Mouse (Mus musculus) urinary bladder, postnatal 25 days (tissue): ENCODE measurements around the gene Klk1b5.
A peak's percentile ranks its signal among the peaks of the same experiment; 100 is the strongest.
"Not testable (repeated sequence)": the region's sequence is repeated elsewhere in the genome, so short reads cannot be mapped to it uniquely, and the experiment has no call there.

Experiments
- DNase-seq: peaks from one replicate; pipeline ENCODE4 v3.0.0; 2022; ENCODE audit warnings: low spot score

Gene Klk1b5

DNA sequence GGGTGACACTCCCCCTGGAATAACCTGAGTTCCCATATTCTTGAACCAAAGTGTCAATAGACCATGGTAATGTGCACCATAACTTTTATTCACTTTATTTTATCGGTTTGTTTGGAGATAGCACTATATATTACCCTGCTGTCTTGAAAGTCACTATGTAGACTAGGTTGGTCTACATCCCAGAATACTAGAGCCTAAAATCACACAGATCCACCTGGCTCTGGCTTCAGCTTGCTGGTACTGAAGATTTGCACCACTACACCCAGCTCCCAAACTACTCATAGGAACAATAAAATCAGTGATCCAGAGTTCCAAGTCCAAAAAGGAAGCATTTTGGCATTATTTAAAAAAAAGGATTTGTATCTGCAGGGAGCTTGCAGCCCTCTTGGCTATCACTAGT lies at the start of gene Klk1b5:
Klk1b5 (plus strand) TSS at position 301 of the 400 bp plus-strand sequence.
- DNase-seq = no peak

DNA sequence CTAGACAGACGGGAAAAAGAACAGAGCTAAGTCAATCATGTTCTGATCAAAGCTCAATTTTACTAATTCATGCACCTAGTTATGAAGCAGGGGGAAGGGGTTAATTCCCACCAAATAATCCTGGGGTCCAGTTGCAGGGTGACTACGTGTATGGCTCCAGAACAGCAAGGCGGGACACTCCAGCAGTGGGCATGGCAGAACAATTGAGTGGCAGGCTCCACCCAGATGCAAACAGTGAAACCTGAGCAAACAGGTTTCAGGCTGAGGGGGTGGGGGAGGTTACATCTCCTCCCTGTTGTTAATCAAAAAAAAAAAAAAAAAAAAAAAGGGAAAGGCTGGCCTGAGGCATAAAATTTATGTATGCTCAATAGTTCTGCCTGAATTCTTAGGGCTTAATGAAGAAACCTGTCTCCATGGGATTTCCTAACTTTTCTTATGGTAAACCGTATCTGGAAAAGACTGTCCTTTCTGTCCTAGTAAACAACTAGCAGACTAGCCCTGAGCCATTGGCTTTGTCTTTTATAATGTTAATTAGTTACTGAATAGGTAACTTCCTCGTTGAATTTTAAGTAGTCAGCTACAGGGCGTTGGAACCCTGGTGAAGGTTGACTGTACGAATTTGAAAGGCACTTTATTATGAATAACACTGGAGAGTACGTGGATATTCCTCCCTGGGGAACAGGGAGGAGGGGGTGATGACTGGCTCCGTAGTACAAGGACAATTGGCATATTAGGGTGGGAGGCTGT lies 36.3 kb upstream of the Klk1b5 start:
- no peak for DNase-seq

DNA sequence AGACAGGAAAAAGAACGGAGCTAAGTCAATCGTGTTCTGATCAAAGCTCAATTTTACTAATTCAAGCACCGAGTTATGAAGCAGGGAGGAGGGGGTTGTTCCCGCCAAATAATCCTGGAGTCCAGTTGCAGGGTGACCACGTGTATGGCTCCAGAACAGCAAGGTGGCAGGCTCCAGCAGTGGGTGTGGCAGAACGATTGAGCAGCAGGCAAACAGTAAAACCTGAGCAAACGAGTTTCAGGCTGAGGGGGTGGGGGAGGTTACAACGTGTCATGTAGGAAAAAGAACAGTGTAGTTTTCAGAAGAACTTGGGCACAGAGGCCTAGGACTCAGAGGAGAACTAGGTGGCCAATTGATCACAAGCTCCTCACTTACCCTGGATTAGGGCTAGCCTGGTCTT lies 29.2 kb upstream of the Klk1b5 start:
- DNase-seq = not testable (repeated sequence)

DNA sequence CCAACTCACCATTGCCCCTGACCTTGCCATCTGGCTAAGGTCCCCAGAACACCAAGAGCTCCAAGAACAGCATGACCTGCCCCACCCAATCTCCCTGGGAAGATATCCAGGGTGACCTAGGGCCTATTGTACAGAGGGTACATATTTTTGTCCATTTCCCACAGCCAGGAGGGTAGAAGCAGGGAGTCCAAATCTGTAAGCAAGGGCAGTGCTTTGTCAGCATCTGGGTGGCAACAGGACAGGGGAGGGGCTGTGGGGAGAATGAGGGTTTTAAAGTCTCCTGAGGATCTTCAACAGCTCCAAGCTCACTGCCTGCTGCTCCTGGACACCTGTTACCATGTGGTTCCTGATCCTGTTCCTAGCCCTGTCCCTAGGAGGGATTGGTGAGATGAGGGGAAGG lies 27.8 kb upstream of the Klk1b5 start, which contains the start of gene Klk1b24:
Klk1b24 (plus strand) TSS at position 301 of the 400 bp plus-strand sequence.
- DNase-seq = not testable (repeated sequence)

DNA sequence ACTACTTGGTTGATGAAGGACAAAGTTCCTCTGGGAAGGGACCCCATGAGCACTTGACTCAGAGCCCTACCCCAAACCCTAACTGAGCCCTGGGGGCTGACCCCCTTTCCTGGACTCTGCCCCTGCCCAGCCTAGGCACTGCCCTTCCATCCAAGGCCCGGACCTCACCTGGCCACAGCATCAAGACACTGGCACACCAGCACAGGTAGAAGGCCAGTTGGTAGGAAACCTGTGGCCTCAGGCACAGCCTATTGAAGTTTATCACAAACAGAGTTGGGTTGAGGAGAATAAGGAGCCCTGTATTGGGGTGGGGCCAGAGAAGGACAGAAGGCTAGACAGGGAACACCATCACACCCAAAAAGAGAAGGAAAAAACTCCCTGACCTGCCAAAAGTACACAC lies 22.3 kb upstream of the Klk1b5 start:
- DNase-seq = not testable (repeated sequence)

DNA sequence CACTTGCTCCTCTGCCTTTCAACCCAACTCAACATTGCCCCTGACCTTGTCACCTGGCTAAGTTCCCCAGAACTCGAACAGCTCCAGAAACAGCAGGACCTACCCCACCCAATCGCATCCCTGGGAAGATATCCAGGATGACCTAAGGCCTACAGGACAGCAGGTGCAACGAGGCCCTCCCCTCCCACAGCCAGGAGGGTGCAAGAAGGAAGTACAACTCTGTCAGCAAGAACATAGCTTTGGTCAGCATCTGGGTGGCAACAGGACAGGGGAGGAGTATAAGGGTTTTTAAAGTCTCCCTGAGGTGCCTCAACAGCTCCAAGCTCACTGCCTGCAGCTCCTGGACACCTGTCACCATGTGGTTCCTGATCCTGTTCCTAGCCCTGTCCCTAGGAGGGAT lies 17.9 kb upstream of the Klk1b5 start, which contains the start of gene Klk1b3:
Klk1b3 (plus strand) TSS at position 301 of the 400 bp plus-strand sequence.
- no peak for DNase-seq

DNA sequence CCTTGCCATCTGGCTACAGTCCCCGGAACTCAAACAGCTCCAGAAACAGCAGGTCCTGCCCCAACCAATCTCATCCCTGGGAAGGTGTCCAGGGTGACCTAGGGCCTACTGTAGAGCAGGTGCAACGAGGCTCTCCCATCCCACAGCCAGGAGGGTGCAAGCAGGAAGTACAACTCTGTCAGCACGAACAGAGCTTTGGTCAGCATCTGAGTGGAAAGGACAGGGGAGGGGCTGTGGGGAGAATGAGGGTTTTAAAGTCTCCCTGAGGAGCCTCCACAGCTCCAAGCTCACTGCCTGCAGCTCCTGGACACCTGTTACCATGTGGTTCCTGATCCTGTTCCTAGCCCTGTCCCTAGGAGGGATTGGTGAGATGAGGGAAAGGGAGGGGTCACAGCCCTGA lies 8.6 kb upstream of the Klk1b5 start, which contains the start of gene Klk1b4:
Klk1b4 (plus strand) TSS at position 301 of the 400 bp plus-strand sequence.
- DNase-seq = not testable (repeated sequence)

DNA sequence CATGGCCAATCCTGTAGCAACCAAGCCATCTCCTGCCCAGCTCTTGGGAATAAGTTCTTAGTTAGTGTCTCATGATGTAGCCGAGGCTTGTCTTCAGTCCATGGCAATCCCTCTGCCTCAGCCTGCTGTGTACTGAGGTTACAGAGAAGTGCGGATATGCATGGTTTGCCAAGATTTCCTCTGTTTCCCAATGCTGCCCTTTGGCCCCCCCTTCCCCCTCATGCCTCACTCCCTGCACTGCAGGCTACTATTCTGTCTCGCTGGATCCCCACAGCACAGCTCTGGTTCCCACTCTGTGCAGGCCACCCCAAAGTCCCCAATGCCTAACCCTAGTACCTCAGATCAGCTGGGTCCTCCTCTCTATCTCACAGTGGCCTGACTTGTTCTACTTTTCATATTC lies 7.4 kb upstream of the Klk1b5 start:
- DNase-seq = no peak

DNA sequence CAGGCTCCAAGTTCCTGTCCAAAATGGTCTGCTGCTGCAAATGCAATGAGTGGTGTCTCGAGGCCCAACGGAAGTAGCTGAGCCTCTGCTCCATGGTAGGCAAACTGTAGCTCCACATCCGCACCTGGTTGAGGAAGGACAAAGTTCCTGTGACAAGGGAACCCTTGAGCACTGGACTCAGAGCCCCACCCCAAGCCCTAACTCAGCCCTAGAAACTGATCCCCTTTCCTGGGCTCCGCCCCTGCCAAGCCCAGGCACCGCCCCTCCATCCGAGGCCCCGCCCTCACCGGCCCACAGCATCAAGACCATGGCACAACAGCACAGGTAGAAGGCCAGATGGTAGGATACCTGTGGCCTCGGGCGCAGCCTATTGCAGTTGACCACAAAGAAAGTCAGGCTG lies 5.9 kb downstream of the Klk1b5 start:
- DNase-seq = not testable (repeated sequence)

DNA sequence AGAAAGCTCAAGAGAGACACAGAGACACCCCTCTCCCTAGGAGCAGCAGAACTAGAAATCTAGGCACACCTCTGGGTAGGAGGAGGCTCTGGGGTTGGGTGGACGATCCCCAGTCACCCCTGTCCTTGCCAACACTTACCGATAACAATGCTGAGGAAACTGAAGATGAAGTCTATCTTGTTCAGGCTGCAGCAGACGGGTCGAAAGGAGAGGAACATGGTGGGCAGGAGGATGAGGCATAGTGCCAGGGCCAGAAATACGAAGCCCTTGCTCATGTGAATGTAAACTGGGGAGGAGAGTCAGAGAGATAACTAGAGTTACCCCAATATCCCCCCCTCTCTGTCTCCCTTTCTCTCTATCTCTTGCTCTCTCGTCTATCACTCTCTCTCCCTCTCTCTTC lies 6.6 kb downstream of the Klk1b5 start:
- DNase-seq = not testable (repeated sequence)

DNA sequence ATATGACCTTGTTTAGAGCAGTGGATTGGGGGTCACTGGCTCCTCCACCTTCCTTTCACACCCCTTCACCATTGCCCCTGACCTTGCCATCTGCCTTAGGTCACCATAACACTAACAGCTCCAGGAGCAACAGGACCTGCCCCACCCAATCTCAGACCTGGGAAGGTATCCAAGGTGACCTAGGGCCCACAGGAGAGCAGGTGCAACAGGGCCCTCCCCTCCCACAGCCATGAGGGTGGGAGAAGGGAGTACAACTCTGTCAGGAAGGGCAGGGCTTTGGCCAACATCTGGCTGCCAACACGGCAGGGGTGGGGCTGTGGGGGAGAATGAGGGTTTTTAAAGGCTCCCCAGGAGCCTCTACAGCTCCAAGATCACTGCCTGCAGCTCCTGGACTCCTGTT lies 9.3 kb downstream of the Klk1b5 start, which contains the start of gene Klk1:
Klk1 (plus strand) TSS at position 285 of the 400 bp plus-strand sequence.
- no peak for DNase-seq

DNA sequence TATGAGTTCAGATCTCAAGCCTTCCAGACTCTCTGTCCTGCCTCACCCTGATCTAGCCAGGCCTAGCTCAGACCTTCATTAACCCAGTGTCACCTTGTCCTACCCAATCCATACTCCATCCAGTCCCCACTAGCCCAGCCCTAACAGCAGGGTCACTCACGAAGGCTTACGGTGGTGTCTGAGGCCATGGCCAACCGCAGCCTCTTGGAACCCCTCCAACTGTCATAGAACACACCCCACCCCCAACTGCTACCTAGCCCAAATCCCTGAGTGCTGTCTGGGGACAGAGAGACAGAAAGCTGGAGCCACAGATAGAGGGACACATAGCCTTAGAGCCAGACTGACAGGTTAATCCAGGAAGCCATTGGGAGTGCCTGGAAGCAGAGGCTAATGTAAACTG lies 20.2 kb downstream of the Klk1b5 start, which contains the start of gene Gm36864:
Gm36864 (plus strand) TSS at position 269 of the 400 bp plus-strand sequence.
- no peak for DNase-seq

DNA sequence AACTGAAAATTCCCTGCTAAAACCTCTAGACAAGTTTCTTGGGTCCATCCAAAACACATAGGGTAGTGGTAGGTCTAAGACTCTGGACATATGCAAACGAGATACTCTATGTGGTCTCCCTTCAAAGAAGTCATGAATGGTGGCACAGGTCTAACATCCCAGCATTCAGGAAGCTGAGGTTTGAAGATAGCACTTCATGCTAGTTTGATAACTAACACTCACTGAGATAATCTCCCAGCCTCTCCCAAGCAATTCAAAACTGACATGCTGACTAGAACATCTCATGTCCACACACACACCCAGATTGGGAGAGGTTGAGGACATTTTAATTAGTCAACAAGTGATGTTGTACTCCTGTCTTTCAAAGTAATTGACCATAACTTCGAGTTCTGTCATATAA lies 24.2 kb downstream of the Klk1b5 start:
- no peak for DNase-seq

DNA sequence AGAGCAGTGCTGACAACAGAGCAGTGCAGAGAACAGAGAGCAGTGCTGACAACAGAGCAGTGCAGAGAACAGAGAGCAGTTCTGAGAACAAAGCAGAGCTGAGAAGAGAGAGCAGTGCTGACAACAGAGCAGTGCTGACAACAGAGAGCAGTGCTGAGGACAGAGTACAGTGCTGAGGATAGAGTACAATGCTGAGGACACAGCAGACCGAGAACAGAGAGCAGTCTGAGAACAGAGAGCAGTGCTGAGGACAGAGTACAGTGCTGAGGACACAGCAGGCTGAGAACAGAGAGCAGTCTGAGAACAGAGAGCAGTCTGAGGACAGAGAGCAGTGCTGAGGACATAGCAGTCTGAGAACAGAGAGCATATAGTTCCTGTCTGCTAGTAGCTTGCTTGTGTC lies 25.0 kb downstream of the Klk1b5 start:
- no peak for DNase-seq

DNA sequence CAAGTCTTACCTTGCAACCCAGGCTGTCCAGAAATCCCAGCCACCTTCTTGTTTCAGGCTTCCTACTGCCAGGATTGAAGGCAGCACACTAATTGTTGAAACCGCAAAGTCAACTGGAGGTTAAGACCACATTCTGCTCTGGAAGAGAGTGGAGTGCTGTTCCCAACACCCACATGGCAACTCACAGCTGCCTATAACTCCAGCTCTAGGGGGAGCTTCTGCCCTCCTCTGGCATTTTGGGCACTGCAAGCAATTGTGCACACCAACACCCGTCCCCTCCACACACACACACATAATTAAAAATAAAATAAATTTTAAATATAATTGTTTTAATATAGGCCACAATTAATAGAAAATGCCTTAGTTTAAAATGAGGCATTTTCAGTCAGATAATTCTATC lies 25.4 kb downstream of the Klk1b5 start:
- no peak for DNase-seq

DNA sequence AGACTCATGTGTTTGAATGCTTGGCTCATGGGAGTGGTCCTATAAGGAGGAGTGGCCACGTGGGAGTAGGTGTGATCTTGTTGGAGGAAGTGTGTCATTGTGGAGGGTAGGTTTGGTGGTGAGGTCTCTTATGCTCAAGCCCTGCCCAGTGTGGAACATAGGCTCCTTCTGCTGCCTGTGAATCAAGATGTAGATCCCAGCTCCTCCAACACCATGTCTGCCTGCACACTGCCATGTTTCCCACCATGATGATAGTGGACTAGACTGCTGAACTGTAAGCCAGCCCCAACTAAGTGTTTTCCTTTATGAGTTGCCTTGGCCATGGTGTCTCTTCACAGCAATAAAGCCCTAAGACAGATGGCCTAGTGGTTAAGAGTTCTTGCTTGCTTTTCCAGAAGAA lies 28.3 kb downstream of the Klk1b5 start:
- DNase-seq = no peak

DNA sequence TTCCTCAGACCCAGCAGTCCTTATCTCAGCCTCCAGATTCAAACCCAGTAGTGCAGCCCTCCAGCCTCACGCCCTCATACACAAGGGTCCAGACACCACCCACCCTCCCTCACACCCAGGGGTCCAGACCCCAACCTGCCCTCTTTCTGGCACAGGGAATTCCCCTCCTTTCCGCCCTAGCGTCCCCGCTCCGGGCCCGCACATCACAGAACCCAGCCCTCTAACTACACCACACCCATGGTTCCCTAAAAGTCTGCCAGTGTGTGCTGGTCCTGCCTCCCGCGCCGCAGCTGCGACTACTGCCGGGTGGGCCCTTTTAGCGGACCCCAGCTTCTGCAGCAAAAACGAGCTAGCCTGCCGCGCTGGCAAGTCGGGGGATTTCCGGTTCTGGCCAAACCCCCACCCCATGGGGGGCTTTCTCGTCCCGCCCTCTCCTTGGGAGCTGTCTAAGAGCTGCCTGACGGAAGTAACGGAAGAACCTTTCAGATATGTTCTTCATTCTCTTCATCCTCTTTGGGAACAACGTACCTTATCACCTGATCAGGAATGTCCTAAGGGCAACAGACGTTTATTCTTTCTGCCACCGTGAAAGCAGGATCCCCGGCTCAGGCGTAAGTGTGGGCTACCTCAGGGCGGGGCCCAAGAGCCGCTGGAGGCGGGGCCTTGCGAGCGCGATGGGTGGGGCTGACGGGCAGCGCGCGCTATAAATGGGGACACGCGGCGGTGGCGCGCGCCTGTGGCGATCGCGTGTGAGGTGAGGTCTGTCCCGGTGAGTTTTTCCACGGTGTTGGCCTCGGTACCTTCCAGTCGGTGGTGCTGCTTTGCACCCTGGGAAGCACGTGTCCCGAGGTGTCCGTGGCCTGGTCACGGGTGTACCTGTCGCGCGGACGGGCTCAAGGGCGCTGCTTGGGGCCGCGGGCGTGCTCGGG lies 30.6 kb downstream of the Klk1b5 start, which contains the start of the genes 1700028J19Rik and 2410002F23Rik:
1700028J19Rik (minus strand) TSS at position 641 of the 929 bp plus-strand sequence.
2410002F23Rik (plus strand) TSS at position 668 of the 929 bp plus-strand sequence.
- DNase-seq = peak; percentile 94

DNA sequence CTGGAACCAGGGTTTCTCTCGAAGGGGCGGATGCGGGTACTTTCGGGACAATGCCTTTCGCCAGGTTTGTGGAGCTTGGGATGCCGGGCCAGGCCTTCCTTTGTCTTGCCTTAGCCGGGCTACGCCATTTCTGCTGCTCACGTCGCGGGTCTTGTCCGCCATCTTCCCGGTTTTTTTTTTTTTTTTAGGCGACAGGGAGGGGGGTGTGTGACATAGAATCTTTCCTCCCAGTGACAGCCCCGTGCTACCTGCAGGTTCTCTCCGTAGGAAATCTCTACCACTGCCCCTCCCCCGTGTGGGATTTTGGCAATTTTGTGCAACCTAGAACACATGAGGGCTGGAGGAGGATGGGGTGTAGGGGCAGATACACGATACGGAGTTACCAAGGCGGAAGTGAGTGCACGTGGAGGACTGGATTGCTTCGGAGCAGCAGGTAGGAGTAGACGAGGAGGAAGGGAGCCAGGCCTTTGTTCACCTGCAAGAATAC lies 31.3 kb downstream of the Klk1b5 start:
- peak; percentile 43 for DNase-seq

DNA sequence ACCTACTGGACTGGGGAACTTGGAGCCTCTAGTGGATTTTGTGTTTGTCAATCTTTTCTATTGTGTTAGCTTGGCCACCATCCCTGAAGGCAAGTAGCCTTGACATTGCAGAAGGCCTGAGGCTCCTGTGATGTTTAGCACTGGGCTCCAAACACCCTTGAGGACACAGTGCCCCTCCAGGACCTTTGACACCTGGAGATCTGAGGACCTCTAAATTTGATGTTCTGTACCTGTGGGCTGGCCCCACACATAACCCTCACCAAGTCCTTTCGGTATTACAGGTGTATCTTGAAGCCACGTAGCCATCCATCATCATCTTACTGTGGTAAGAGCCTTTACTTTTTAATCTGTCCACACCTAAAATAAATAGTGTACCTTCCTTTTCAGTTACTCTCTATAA lies 32.2 kb downstream of the Klk1b5 start:
- DNase-seq = no peak

DNA sequence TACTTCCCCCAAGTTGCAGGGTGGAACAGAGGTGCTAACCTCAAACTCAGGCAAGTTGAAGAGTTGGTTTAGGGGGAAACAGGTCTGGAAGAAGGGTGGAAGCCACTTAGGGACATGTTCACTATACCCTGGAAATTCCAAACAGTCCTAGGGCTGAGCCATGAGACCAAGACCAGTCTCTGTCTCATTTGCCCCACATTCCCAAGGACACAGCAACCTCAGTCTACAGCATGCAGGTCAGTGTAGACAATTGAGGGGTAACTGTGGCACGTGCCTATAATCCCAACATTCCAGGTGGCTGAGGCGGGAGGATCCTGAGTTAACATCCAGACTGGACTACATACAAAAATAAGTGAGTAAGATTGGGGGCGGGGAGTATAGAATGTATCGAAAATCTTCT lies 33.5 kb downstream of the Klk1b5 start:
- DNase-seq = no peak

DNA sequence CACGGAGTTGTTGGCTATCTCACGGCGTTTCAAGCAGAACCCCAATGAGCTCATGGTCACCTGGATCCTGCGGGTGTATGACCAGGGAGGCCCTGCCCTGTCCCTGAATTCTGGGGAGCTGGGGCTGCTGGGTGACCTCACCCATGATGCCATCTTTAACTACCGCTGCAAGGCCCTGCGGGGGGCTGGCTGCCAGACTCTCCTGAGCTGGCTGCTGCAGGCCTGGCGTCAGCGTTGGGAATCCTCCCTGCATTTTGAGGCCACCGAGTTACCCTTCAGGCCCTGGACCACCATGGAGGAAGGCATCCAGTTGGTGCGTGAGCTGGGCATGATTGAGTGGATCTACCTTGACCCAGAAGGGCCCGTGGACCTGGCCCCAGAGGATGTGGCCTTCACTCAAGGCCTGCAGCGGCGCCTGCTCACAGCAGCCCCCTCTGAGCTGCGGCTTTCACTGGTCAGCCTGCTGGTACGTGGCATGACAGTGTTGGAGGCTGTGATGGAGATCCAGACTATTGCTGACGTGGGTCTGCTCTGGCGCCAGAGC lies 35.1 kb downstream of the Klk1b5 start:
- not testable (repeated sequence) for DNase-seq
